Mouse (Mus musculus) small intestine, adult 2 months (tissue): ENCODE data around the gene Ttll12. TPM values are rescaled to one million over a fixed set of nuclear protein-coding genes. Genes with fewer than 3 reads are reported as not detected.

ENCODE experiments used
- H3K27ac ChIP-seq: fragments of 200-500 bp; 2 replicates; pipeline ENCODE4 v1.5.1; 2012; ENCODE audit warnings: low read depth, low read length, control low read depth, inconsistent platforms; ENCODE audit not compliant: insufficient read depth
- H3K27me3 ChIP-seq: fragments of 200-500 bp; 2 replicates; pipeline ENCODE4 v1.6.1; 2012; ENCODE audit warnings: mild to moderate bottlenecking, moderate library complexity, low read length, inconsistent platforms; ENCODE audit not compliant: control insufficient read depth, insufficient read depth
- H3K36me3 ChIP-seq: fragments of 200-500 bp; 2 replicates; pipeline ENCODE4 v1.6.1; 2012; ENCODE audit warnings: mild to moderate bottlenecking, low read length, control low read depth, inconsistent platforms; ENCODE audit not compliant: control insufficient read depth, insufficient read depth
- H3K4me1 ChIP-seq: fragments of 200-500 bp; 2 replicates; pipeline ENCODE4 v1.6.1; 2012; ENCODE audit warnings: low read length, inconsistent platforms, mixed read lengths; ENCODE audit not compliant: control insufficient read depth, insufficient read depth, insufficient read length
- H3K4me3 ChIP-seq: fragments of 200-500 bp; 2 replicates; pipeline ENCODE4 v1.5.1; 2012; ENCODE audit warnings: low read depth, mild to moderate bottlenecking, control low read depth, inconsistent platforms, low read length, moderate library complexity
- CTCF ChIP-seq: fragments of 200-500 bp; IDR thresholded peaks from 2 replicates; pipeline ENCODE4 v1.5.1; 2012; ENCODE audit warnings: low read depth, mild to moderate bottlenecking, control low read depth, inconsistent platforms, low read length, moderate library complexity, mixed read lengths; ENCODE audit not compliant: insufficient replicate concordance, insufficient read length; ENCODE audit errors: extremely low read depth
- POLR2A ChIP-seq: fragments of 200-500 bp; IDR thresholded peaks from 2 replicates; pipeline ENCODE4 v1.6.1; 2012; ENCODE audit warnings: low read depth, mild to moderate bottlenecking, control low read depth, inconsistent platforms, low read length, moderate library complexity
- WGBS: fragments of 180-500 bp; shearing (Covaris S2); methylation state at CpG from one replicate; pipeline ENCODE4 v1.1.7; 2018; 5-methylcytosine and 5-hydroxymethylcytosine counted together
- polyA plus RNA-seq: library from polyadenylated mRNA; depleted of rRNA; stranded (reverse); fragments of >200 nt; gene quantifications from 2 replicates; pipeline ENCODE4 v1.2.3, GENCODE M21; 2012

Gene Ttll12
- polyA plus RNA-seq, 1 experiment: 17.5 TPM

DNA sequence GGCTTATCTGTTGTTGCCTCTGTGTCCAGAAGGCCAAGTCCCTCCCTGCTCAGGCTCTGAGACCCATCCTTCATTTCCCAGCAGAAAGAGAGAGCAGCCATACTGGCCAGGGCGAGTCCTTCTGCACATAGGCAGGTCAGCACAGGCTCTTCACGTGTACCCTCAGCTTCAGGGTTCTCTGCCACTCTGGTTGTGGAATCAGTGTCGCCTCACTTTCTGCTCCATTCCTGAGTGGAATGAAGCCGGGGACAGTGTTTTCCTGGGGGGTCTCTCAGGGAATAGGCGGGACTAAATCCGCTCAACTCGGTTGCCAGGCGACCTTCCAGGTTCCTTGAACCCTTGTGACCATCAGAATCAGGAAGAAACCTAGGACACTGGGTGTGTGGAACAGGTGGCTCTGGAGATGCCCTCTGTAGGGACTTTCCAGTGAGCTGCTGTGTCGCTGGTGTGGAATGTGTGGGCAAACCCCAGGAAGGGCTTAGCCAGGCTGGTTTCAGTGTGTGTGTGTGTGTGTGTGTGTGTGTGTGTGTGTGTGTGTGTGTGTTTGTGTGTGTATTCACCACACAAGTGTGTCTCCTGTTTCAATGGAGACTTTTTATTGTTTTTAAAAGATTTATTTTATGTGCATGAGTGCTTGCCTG is 53.2 kb downstream of the Ttll12 start:
- 65% methylated on average over 9 of the region's 9 CpGs for WGBS
- H3K4me3 ChIP-seq: no peak overlapping the region
- no peaks in the 10 kb centered on the region for H3K4me1 ChIP-seq
- H3K36me3 ChIP-seq: peaks cover 3% of the 10 kb centered on the region
- H3K27me3 ChIP-seq: no peaks in the 10 kb centered on the region
- TF ChIP-seq CTCF (no peak), POLR2A (no peak)
- no peak overlapping the region for H3K27ac ChIP-seq

DNA sequence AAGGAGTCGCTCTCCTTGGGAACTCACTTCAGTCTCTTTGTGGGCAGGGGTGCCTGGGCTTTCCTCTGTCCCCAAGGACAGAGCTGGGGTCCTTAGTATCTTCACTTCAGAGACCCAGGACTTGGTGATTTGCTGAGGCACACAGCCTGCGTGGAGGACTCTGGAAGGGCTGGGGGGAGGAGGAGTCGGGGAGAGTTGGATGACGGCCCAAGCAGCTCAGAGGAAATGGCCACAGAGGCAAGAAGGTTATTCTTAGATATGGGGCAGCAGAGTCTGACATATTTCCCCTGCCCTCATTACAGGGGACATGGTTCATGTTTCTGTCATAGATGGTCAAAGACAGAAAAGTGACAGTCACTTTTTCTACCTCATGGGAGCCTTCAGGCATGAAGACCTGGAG is 55.1 kb downstream of the Ttll12 start:
- H3K36me3 ChIP-seq: no peaks in the 10 kb centered on the region
- 38% methylated on average over 4 of the region's 4 CpGs for WGBS
- no peak overlapping the region for H3K27ac ChIP-seq
- peaks cover 12% of the 10 kb centered on the region for H3K4me1 ChIP-seq
- H3K27me3 ChIP-seq: no peaks in the 10 kb centered on the region
- TF ChIP-seq CTCF (no peak), POLR2A (no peak)
- H3K4me3 ChIP-seq: no peak overlapping the region

DNA sequence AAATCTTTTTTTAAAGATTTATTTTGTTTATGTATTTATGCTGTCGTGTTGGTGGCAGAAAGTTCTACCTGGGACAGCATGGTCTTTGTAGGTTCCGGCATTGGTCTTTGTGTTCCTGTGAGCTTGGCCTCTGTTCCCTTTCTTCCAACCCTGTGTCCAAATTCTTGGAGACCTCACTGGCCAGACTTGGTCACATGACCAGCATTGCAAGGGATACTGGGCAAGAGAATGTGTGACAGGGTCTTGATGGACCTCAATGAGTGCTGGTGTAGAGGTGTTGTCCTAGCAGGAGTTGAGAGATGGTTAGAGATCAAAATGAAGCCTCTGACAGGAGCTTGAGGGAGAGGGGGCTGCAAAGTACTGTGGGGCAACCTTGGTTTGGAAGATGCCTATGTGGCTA is 56.1 kb downstream of the Ttll12 start:
- no peak for TF ChIP-seq CTCF
- no peak for TF ChIP-seq POLR2A
- H3K4me3 ChIP-seq: no peak overlapping the region
- peaks cover 14% of the 10 kb centered on the region for H3K4me1 ChIP-seq
- no peaks in the 10 kb centered on the region for H3K36me3 ChIP-seq
- no peak overlapping the region for H3K27ac ChIP-seq
- 98% methylated on average over 2 of the region's 2 CpGs for WGBS
- no peaks in the 10 kb centered on the region for H3K27me3 ChIP-seq

DNA sequence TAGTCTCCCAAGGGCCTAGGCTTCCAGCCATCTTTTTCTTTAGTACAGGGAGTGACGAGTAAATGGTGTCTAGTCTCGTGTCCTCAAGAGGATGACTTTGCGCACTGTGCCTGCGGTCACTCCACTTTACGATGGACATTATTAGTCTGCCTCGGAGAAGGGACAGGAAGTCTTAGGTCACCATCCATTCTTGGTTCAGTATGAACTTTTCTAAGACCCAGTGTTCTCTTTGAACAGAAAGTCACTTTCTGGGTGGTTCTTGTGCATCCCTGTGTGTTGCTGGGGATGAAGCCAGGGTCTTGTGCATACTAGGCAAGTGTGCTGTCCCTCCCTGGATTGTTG is 59.1 kb downstream of the Ttll12 start:
- Histone ChIP-seq H3K27ac (no peak overlapping the region), H3K4me1 (peaks cover 14% of the 10 kb centered on the region), H3K36me3 (no peaks in the 10 kb centered on the region), H3K4me3 (no peak overlapping the region), H3K27me3 (no peaks in the 10 kb centered on the region)
- WGBS: 58% methylated on average over 6 of the region's 6 CpGs
- no peak for TF ChIP-seq POLR2A

DNA sequence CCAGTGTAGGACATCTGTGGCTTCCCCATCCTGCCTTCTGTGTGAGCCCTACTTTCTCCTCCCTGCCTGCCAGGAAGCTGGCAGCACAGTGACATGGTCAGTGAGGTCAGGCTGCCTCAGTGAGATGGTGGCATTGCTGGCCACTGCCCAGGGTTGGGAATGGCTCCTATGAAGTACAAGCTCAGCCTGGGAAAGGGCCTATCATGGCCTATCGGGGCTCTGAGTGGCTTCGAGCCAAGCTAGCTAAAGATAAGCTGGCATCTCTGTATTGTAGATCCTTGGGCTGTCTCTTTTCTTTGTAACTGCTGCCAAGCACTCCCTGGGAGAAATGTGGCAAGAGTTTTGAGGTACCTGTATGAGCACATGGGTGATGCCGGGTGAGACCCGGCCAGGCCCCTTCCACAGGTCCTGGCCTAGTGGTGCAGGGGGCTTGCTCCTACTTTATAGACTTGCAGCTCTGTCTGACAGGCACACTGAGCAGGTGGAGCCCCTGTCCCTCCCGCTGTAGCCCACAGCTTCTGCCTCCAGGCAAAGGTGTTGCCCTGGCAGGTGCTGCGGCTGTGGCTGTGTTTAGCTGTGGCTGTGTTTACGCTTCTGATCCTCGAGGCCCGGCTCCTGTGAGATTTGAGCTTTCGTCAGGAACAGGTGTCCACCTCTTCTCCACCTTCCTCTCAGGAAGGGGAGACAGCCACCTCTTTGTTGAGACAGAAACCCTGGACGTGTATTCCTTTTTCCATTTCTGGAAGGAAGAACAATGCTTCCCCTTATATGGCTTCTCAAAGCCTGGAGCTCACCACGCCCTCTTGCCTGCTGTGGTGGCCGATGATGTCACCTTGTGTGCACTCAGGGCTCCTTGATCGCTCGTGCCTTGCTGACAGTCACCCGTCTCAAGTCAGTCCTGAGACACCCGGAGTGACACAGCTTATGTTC is 59.7 kb downstream of the Ttll12 start:
- Histone ChIP-seq H3K27me3 (no peaks in the 10 kb centered on the region), H3K36me3 (no peaks in the 10 kb centered on the region), H3K27ac (no peak overlapping the region), H3K4me1 (peaks cover 14% of the 10 kb centered on the region), H3K4me3 (no peak overlapping the region)
- TF ChIP-seq CTCF: no peak
- TF ChIP-seq POLR2A: 0 out of 2 replicates have a peak, but pooled peaks have one; percentile 20
- 23% methylated on average over 17 of the region's 17 CpGs for WGBS

DNA sequence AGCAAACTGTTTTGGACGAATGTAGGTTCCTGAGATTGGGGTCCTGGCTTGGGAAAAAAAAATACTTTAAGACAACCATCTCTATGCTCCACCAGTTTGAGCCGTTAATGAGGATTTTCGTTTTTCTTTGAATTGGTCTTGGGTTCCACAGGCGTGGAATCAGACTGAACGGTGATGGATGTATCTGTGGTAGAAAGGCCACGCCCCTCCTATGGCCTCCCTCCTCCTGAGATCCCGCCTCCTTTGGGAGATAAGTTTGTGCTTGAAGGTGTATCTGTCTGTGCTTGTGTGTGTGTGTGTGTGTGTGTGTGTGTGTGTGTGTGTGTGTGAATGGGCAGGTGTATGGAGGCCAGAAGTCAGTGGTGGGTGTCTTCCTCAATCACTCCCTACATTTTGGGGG is 62.4 kb downstream of the Ttll12 start:
- Histone ChIP-seq H3K27ac (no peak overlapping the region), H3K36me3 (no peaks in the 10 kb centered on the region), H3K4me3 (no peak overlapping the region), H3K4me1 (peaks cover 14% of the 10 kb centered on the region), H3K27me3 (no peaks in the 10 kb centered on the region)
- WGBS: 84% methylated on average over 7 of the region's 7 CpGs
- no peak for TF ChIP-seq POLR2A

DNA sequence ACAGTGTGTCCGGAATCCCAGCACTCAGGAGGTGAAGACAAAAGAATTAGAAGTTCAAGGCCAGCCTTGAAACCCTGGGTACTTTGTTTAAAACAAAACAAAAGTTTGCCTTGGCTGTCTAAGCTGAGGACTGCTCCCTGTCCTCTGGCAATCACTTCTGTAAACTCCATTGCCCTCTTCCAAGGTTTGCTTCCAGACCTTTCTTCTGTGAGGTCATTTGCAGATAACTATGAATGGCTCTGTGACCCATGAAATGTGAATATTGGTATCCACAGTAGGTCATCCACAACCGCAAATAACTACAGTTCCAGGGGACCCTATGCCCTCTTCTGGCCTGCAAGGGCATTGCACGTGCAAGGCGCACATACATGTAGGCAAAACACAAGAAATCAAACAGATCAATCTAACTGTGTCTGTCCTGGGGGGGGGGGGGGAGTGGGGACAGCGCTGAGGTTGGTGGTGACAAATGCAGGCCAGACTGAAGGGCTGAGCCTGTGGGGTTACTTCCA is 62.9 kb downstream of the Ttll12 start:
- 88% methylated on average over 5 of the region's 5 CpGs for WGBS
- H3K4me3 ChIP-seq: no peak overlapping the region
- H3K4me1 ChIP-seq: peaks cover 17% of the 10 kb centered on the region
- H3K27me3 ChIP-seq: no peaks in the 10 kb centered on the region
- TF ChIP-seq POLR2A (no peak), CTCF (no peak)
- no peaks in the 10 kb centered on the region for H3K36me3 ChIP-seq
- no peak overlapping the region for H3K27ac ChIP-seq
